Mouse (Mus musculus) ES-E14 (cell line): ENCODE results near the gene Tma7.

Experiments used
- CHD2 ChIP-seq: IDR thresholded peaks from 2 replicates; pipeline ENCODE4 v1.6.1; 2014; ENCODE audit warnings: mild to moderate bottlenecking, low read depth, low read length, inconsistent platforms
- HCFC1 ChIP-seq: IDR thresholded peaks from 2 replicates; pipeline ENCODE4 v1.6.1; 2012; ENCODE audit warnings: low read length, inconsistent platforms, borderline replicate concordance; ENCODE audit not compliant: insufficient read depth
- ZNF384 ChIP-seq: IDR thresholded peaks from 2 replicates; pipeline ENCODE4 v1.6.1; 2012; ENCODE audit warnings: low read depth, low read length, inconsistent platforms

DNA sequence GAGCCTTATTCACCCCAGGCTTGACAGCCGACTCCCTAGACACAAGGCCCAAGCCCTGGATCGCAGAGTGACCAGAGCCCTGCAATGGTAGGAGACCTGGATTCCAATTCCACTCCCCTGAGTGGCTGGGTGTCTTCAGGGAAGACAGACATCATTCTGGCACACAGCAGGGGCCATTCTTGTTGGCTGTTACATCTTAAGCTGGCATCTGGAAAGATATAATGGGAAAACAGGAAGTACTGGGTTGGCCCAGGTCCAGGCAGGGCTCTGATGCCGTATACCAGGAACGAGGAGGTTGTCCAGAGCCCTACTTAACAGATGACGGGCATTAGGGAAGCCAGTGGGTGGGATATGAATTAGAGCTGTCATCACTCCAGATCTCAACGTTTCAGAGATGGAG lies 40.9 kb upstream of the Tma7 start:
- no peak for TF ChIP-seq ZNF384
- no peak for TF ChIP-seq CHD2
- no peak for TF ChIP-seq HCFC1
